Mouse (Mus musculus) testis, postnatal 14 days (tissue): Measurements from ENCODE around the gene Trim7.
"Not testable (repeated sequence)": the region's sequence is repeated elsewhere in the genome, so short reads cannot be mapped to it uniquely, and the experiment has no call there.

Source experiments
- DNase-seq: peaks from one replicate; pipeline ENCODE4 v3.0.0; 2021; ENCODE audit warnings: low spot score

The Trim7 gene

GRCm38 (mm10) chr11:48900654-48901566, 75.0 kb downstream of the Trim7 start:
- DNase-seq = not testable (repeated sequence)

- DNase-seq = not testable (repeated sequence)
Observed at GRCm38 (mm10) chr11:48901567-48901930, 75.6 kb downstream of the Trim7 start.
